Mouse (Mus musculus) heart, postnatal 0 days (tissue): ENCODE measurements around the gene Vsig10. TPM values are rescaled to one million over a fixed set of nuclear protein-coding genes. Genes with fewer than 3 reads are reported as not detected.
A peak's percentile ranks its signal among the peaks of the same experiment; 100 is the strongest.
"Not testable (repeated sequence)": the region's sequence is repeated elsewhere in the genome, so short reads cannot be mapped to it uniquely, and the experiment has no call there.

Experiments used
- ATAC-seq: fragments of 200-750 bp; cut with Nextera tagmentation; 2 replicates; pipeline ENCODE4 v1.8.0; 2017; ENCODE audit warnings: low read depth, moderate number of reproducible peaks, moderate library complexity; ENCODE audit not compliant: insufficient read depth
- DNase-seq: peaks from one replicate; pipeline ENCODE4 v3.0.0-alpha.2; 2016; ENCODE audit warnings: low spot score
- H3K27ac ChIP-seq: fragments of 300-500 bp; sonication (generic); 2 replicates; pipeline ENCODE4 v1.5.1; 2014; ENCODE audit warnings: low read depth, mild to moderate bottlenecking
- H3K27me3 ChIP-seq: fragments of 300-500 bp; sonication (generic); 2 replicates; pipeline ENCODE4 v1.6.1; 2014; ENCODE audit warnings: low read length, mixed read lengths; ENCODE audit not compliant: control insufficient read depth, insufficient read depth
- H3K36me3 ChIP-seq: fragments of 300-500 bp; sonication (generic); replicated peaks from 2 replicates; pipeline ENCODE4 v1.6.1; 2014; ENCODE audit warnings: low read length, mixed read lengths; ENCODE audit not compliant: control insufficient read depth, insufficient read depth
- H3K4me1 ChIP-seq: fragments of 300-500 bp; sonication (generic); 2 replicates; pipeline ENCODE4 v1.6.1; 2014; ENCODE audit warnings: antibody characterized with exemption; ENCODE audit not compliant: control insufficient read depth, insufficient read depth
- H3K4me2 ChIP-seq: fragments of 300-500 bp; sonication (generic); 2 replicates; pipeline ENCODE4 v1.6.1; 2014; ENCODE audit warnings: low read depth, mild to moderate bottlenecking, low read length, moderate library complexity
- H3K4me3 ChIP-seq: fragments of 300-500 bp; sonication (generic); 2 replicates; pipeline ENCODE4 v1.5.1; 2014; ENCODE audit warnings: low read depth, low read length
- H3K9ac ChIP-seq: fragments of 300-500 bp; sonication (generic); replicated peaks from 2 replicates; pipeline ENCODE4 v1.6.1; 2014; ENCODE audit warnings: low read depth, low read length, mixed read lengths
- H3K9me3 ChIP-seq: fragments of 300-500 bp; sonication (generic); replicated peaks from 2 replicates; pipeline ENCODE4 v1.6.1; 2016; ENCODE audit warnings: low read length; ENCODE audit not compliant: control insufficient read depth
- CTCF ChIP-seq: IDR thresholded peaks from 2 replicates; pipeline ENCODE4 v1.5.1; 2016; ENCODE audit warnings: antibody characterized with exemption, control low read depth, low read depth
- EP300 ChIP-seq: IDR thresholded peaks from 2 replicates; pipeline ENCODE4 v1.6.1; 2016; ENCODE audit warnings: antibody characterized with exemption, low read depth
- WGBS: fragments of 180-500 bp; shearing (Covaris S2); extraction: QIAGEN DNeasy Blood & Tissue Kit; methylation state at CpG from one replicate; pipeline ENCODE4 v1.1.7; 2014; 5-methylcytosine and 5-hydroxymethylcytosine counted together
- polyA plus RNA-seq: library from polyadenylated mRNA; unstranded; fragments of >200 nt; fragmentation: Nextera tagmentation; extraction: Ambion mirVana; gene quantifications from 2 replicates; pipeline ENCODE4 v1.2.1, GENCODE M21; 2015
- total RNA-seq: library from RNA; depleted of rRNA; stranded (reverse); fragments of >200 nt; gene quantifications from 2 replicates; pipeline ENCODE4 v1.2.3, GENCODE M21; 2014; ENCODE audit warnings: low replicate concordance

The Vsig10 gene
- total and polyA plus RNA-seq, 2 experiments from 2014 or later = 7.2 to 11.6 TPM

DNA sequence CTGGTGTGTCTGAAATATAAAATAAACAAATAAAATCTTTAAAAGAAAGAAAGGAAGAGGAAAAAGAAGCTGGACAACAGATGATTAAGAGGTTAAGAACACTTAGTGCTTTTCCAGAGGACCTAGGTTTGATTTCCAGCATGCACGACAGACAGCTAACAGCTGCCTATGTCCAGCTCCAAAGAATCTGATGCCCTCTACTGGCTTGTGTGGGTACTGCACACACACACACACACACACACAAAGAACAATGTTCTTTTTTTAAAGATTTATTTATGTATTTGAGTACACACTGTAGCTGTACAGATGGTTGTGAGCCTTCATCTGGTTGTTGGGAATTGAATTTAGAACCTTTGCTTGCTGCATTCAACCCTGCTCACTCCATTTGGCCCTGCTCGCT lies 28.8 kb upstream of the Vsig10 start:
- Histone ChIP-seq H3K9me3 (no peaks in the 10 kb centered on the region; the same call in 1 of the 2 replicates), H3K36me3 (0 out of 2 replicates have a peak, but pooled peaks cover 2% of the 10 kb centered on the region), H3K27me3 (no peaks in the 10 kb centered on the region), H3K4me2 (no peak overlapping the region), H3K9ac (no peak overlapping the region), H3K4me1 (peaks cover 12% of the 10 kb centered on the region), H3K4me3 (no peak overlapping the region), H3K27ac (no peak overlapping the region)
- DNase-seq (no peak), ATAC-seq (no peak)
- 85% methylated on average over 2 of the region's 2 CpGs for WGBS
- TF ChIP-seq EP300 (no peak), CTCF (peak; percentile 6; the same call in 1 of the 2 replicates)

DNA sequence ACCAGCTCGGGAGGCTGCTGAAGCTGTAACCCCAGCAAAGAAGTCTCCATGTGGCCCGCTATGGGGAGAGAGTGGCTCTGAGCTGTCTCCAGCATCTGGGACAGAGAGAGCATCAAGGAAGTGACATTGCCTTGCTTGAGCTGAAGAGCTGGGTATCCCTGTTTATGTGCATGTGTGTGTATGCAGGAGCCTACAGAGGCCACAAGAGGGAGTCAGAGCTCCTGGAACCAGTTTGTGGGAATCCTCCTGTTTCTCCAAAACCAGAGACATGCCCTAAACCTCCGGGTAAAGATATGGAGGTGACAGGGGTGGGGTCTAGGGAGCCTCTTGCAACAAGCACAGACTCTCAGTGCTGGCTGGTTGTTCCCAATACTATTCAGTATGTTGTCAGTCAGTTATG lies 27.6 kb upstream of the Vsig10 start:
- ATAC-seq = no peak
- Histone ChIP-seq H3K9ac (no peak overlapping the region), H3K4me3 (no peak overlapping the region), H3K27ac (no peak overlapping the region), H3K4me2 (no peak overlapping the region), H3K9me3 (no peaks in the 10 kb centered on the region; the same call in 1 of the 2 replicates), H3K4me1 (peaks cover 8% of the 10 kb centered on the region), H3K27me3 (no peaks in the 10 kb centered on the region), H3K36me3 (no peaks in the 10 kb centered on the region)
- TF ChIP-seq CTCF = no peak
- no peak for TF ChIP-seq EP300
- DNase-seq = no peak
- 84% methylated on average over 3 of the region's 3 CpGs for WGBS

- Histone ChIP-seq H3K9me3 (no peaks in the 10 kb centered on the region; the same call in 1 of the 2 replicates), H3K4me1 (peaks cover 4% of the 10 kb centered on the region; the same call in 1 of the 2 replicates), H3K4me3 (no peak overlapping the region), H3K36me3 (no peaks in the 10 kb centered on the region), H3K27ac (no peak overlapping the region), H3K9ac (no peak overlapping the region), H3K4me2 (no peak overlapping the region), H3K27me3 (no peaks in the 10 kb centered on the region)
- WGBS = 69% methylated on average over 6 of the region's 6 CpGs
- DNase-seq = no peak
- ATAC-seq = no peak
- TF ChIP-seq CTCF = no peak
- TF ChIP-seq EP300 = no peak
Measured at GRCm38 (mm10) chr5:117292547-117292946, 26.3 kb upstream of the Vsig10 start.

DNA sequence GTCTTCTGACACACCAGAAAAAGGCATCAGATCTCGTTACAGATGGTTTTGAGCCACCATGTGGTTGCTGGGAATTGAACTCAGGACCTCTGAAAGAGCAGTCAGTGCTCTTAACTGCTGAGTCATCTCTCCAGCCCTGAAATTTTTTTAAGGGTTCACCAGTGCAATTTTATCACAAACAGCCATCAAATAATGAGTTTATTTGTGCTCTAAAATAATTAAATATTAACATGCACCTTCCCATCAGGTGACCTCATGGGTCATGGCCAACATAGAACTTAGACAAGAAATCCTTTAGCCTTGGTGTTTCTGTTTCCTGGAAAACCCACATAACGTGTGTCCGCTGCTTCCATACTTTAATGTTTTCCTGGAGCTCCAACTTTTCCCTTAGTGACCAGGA lies 25.1 kb upstream of the Vsig10 start:
- not testable (repeated sequence) for H3K4me2 ChIP-seq, DNase-seq, H3K36me3 ChIP-seq, H3K9me3 ChIP-seq, H3K27me3 ChIP-seq, H3K27ac ChIP-seq, ATAC-seq, H3K9ac ChIP-seq, H3K4me1 ChIP-seq, H3K4me3 ChIP-seq
- 78% methylated on average over 3 of the region's 3 CpGs for WGBS

DNA sequence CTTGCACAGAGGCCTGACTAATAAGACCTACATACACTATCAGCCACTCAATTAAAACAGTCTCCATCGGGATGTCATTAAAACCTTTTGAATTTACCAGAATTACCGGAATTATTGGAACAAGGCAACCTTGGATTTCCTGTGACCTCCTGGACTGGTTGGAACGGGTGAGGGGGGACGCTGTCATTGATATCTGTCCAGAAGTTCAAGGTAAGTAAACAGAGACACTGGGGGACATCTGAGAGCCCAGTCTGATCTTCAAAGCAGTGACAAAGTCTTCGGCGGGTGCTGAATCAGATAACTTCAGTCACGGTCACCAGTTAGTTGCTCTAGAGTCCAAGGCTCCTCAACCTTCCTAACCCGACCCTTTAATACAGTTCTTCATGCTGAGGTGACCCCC lies 23.9 kb upstream of the Vsig10 start:
- H3K9ac ChIP-seq = no peak overlapping the region
- H3K27me3 ChIP-seq = no peaks in the 10 kb centered on the region
- no peaks in the 10 kb centered on the region for H3K36me3 ChIP-seq
- H3K4me2 ChIP-seq = no peak overlapping the region
- no peak overlapping the region for H3K4me3 ChIP-seq
- no peak for DNase-seq
- H3K4me1 ChIP-seq = no peaks in the 10 kb centered on the region
- WGBS = 89% methylated on average over 8 of the region's 8 CpGs
- TF ChIP-seq CTCF (no peak), EP300 (no peak)
- no peak overlapping the region for H3K27ac ChIP-seq
- ATAC-seq = no peak
- H3K9me3 ChIP-seq = no peaks in the 10 kb centered on the region; the same call in 1 of the 2 replicates

GRCm38 (mm10) chr5:117302899-117303298 lies 16.0 kb upstream of the Vsig10 start:
- TF ChIP-seq CTCF = no peak
- TF ChIP-seq EP300 = no peak
- Histone ChIP-seq H3K4me2 (no peak overlapping the region), H3K36me3 (no peaks in the 10 kb centered on the region), H3K4me3 (no peak overlapping the region), H3K9me3 (0 out of 2 replicates have a peak, but pooled peaks cover 2% of the 10 kb centered on the region), H3K27ac (peak overlapping the region; percentile 11; the same call in 1 of the 2 replicates), H3K9ac (no peak overlapping the region), H3K4me1 (0 out of 2 replicates have a peak, but pooled peaks cover 8% of the 10 kb centered on the region), H3K27me3 (no peaks in the 10 kb centered on the region)
- WGBS = 55% methylated on average over 3 of the region's 3 CpGs
- no peak for DNase-seq
- peak; percentile 36 for ATAC-seq
